ENCODE assay signal across 9 mouse cellular contexts in genomic region chr2:28538817-28539128, GRCm38 (mm10). TPM values are rescaled to one million over a fixed set of nuclear protein-coding genes. Genes with fewer than 3 reads are reported as not detected.
DNase-seq lines count a peak whose midpoint lies in the region; ATAC-seq and TF ChIP-seq lines count a peak whose summit lies in the region.
"Had no signal": no experiment of that assay in that cellular context is flagged by ENCODE, and none has a peak within 500 bp of the region (broad histone marks: within the 10 kb centered on the region; RNA-seq: fewer than 3 reads in every experiment).

No protein-coding gene starts in this region.

- intact Hi-C loops in left cerebral cortex, adult 2 months (cut with DNase I) = no loop called here

- no peak for ATAC-seq in hindbrain, embryonic 16.5 days

- H3K27me3 ChIP-seq in hindbrain, embryonic 16.5 days (replicated peaks; ENCODE audit: control insufficient read depth, insufficient read depth, low read length) = no peaks in the 10 kb centered on the region

- H3K4me3 ChIP-seq in left cerebral cortex, adult 2 months = no peak overlapping the region
- no peak overlapping the region for H3K4me3 ChIP-seq in hindbrain, embryonic 16.5 days (ENCODE audit: low read length)
- no peak overlapping the region for H3K4me3 ChIP-seq in olfactory bulb, adult 2 months (ENCODE audit: insufficient read depth, low read depth, low read length)

- H3K9ac ChIP-seq in hindbrain, embryonic 16.5 days (ENCODE audit: low read depth, low read length) = peak overlapping the region; percentile 16

- H3K9me3 ChIP-seq in hindbrain, embryonic 16.5 days (ENCODE audit: control insufficient read depth, low read length) = no peaks in the 10 kb centered on the region

- peaks cover 72% of the 10 kb centered on the region for H3K4me1 ChIP-seq in hindbrain, embryonic 16.5 days (ENCODE audit: control insufficient read depth, insufficient read depth, low read depth, low read length)
- H3K4me1 ChIP-seq in olfactory bulb, adult 2 months (ENCODE audit: control insufficient read depth, insufficient read depth, low read length) = peaks cover 72% of the 10 kb centered on the region

- 40% methylated on average over 1 of the region's 1 CpGs for WGBS in hindbrain, embryonic 16.5 days
- 30% methylated on average over 1 of the region's 1 CpGs for WGBS in olfactory bulb, adult 2 months

- H3K27ac ChIP-seq in left cerebral cortex, adult 2 months = peak overlapping the region; percentile 61
- H3K27ac ChIP-seq in hindbrain, embryonic 16.5 days (ENCODE audit: low read depth, low read length) = peak overlapping the region; percentile 86
- peak overlapping the region; percentile 55; the same call in 1 of the 2 replicates for H3K27ac ChIP-seq in olfactory bulb, adult 2 months (ENCODE audit: insufficient read depth, low read depth, low read length)

- H3K4me2 ChIP-seq in hindbrain, embryonic 16.5 days (ENCODE audit: low read length) = no peak overlapping the region

- no peak for TF ChIP-seq POLR2A in olfactory bulb, adult 2 months (IDR thresholded peaks at IDR 0.05; ENCODE audit: insufficient read depth, low read depth, low read length)

- no peak for TF ChIP-seq CTCF in left cerebral cortex, adult 2 months (IDR thresholded peaks at IDR 0.05)
- no peak for TF ChIP-seq CTCF in olfactory bulb, adult 2 months (IDR thresholded peaks at IDR 0.05; ENCODE audit: insufficient read depth, low read depth, low read length)

- DNase-seq in left cerebral cortex, adult 2 months (ENCODE audit: extremely low spot score in 1 of 2, low spot score in 2 of 2) = no peak
- no peak for DNase-seq in left cerebral cortex, adult 11 months (ENCODE audit: low spot score)
- DNase-seq in cerebellum, postnatal 25 days = peak; percentile 59 to 70
- DNase-seq in adrenal gland, postnatal 14 days = no peak
- no peak for DNase-seq in thymus, postnatal 10 days (ENCODE audit: low spot score in 2 of 2)
- DNase-seq in layer of hippocampus, adult 9-10 months (ENCODE audit: low spot score) = no peak

- peaks cover 19% of the 10 kb centered on the region for H3K36me3 ChIP-seq in hindbrain, embryonic 16.5 days (ENCODE audit: control insufficient read depth, insufficient read depth, low read length)

RNA-seq across cellular contexts. Expression of gene Cel, which starts 24.4 kb away (rescaled TPM):
- not detected for total RNA-seq in left cerebral cortex, adult 2 months (2021)
- not detected in 2 replicates for polyA plus RNA-seq in hindbrain, embryonic 16.5 days (2015; fragmentation: Nextera tagmentation; extraction: Ambion mirVana)
- not detected in 2 replicates for polyA plus RNA-seq in olfactory bulb, adult 2 months (2012; ENCODE audit: insufficient read depth, insufficient read length, low replicate concordance, missing spikeins)
- 0.15 TPM in 1 of 2 replicates, not detected in the other for total RNA-seq in adrenal gland, postnatal 14 days (2021)
- total RNA-seq: hematopoietic stem cell, adult 5-6 weeks had no signal

RNA-seq across cellular contexts. Expression of gene Ralgds, which starts 25.8 kb away (rescaled TPM):
- 10 to 100 TPM; 81.1 to 92.6 TPM for total RNA-seq in left cerebral cortex, adult 2 months (2021)
- polyA plus RNA-seq in hindbrain, embryonic 16.5 days (2015; fragmentation: Nextera tagmentation; extraction: Ambion mirVana) = 75.0 and 84.9 TPM in 2 replicates
- not detected in 2 replicates for polyA plus RNA-seq in olfactory bulb, adult 2 months (2012; ENCODE audit: insufficient read depth, insufficient read length, low replicate concordance, missing spikeins)
- total RNA-seq in adrenal gland, postnatal 14 days (2021) = 27.0 and 35.9 TPM in 2 replicates

RNA-seq across cellular contexts. Expression of gene Gm10134, which starts 32.9 kb away (rescaled TPM):
- total RNA-seq in left cerebral cortex, adult 2 months (2021) = 1 to 10 TPM in 1 of 2 experiments, not detected in 1; 1.9 TPM
- polyA plus RNA-seq in hindbrain, embryonic 16.5 days (2015; fragmentation: Nextera tagmentation; extraction: Ambion mirVana) = 2.5 and 2.6 TPM in 2 replicates
- polyA plus RNA-seq in olfactory bulb, adult 2 months (2012; ENCODE audit: insufficient read depth, insufficient read length, low replicate concordance, missing spikeins) = not detected in 2 replicates
- 1.1 and 3.2 TPM in 2 replicates for total RNA-seq in adrenal gland, postnatal 14 days (2021)
- total RNA-seq: hematopoietic stem cell, adult 5-6 weeks had no signal

RNA-seq across cellular contexts. Expression of gene Gbgt1, which starts 42.1 kb away (rescaled TPM):
- 1 to 10 TPM; 1.8 to 2.9 TPM for total RNA-seq in left cerebral cortex, adult 2 months (2021)
- polyA plus RNA-seq in hindbrain, embryonic 16.5 days (2015; fragmentation: Nextera tagmentation; extraction: Ambion mirVana) = 1.7 and 2.0 TPM in 2 replicates
- not detected in 2 replicates for polyA plus RNA-seq in olfactory bulb, adult 2 months (2012; ENCODE audit: insufficient read depth, insufficient read length, low replicate concordance, missing spikeins)
- total RNA-seq in adrenal gland, postnatal 14 days (2021) = 3.3 and 5.1 TPM in 2 replicates
- total RNA-seq: hematopoietic stem cell, adult 5-6 weeks had no signal

RNA-seq across cellular contexts. Expression of gene Gtf3c5, which starts 44.8 kb away (rescaled TPM):
- 10 to 100 TPM; 18.3 TPM for total RNA-seq in left cerebral cortex, adult 2 months (2021)
- 39.5 and 44.1 TPM in 2 replicates for polyA plus RNA-seq in hindbrain, embryonic 16.5 days (2015; fragmentation: Nextera tagmentation; extraction: Ambion mirVana)
- not detected in 2 replicates for polyA plus RNA-seq in olfactory bulb, adult 2 months (2012; ENCODE audit: insufficient read depth, insufficient read length, low replicate concordance, missing spikeins)
- 18.7 and 18.9 TPM in 2 replicates for total RNA-seq in adrenal gland, postnatal 14 days (2021)

Comparison
In these comparisons a context has a peak if more than half of its experiments do, and no peak if none do; other contexts are left out.
1. DNase-seq: peak in cerebellum, postnatal 25 days (2 of 2); none in left cerebral cortex, adult 2 months (0 of 2), left cerebral cortex, adult 11 months (single experiment), adrenal gland, postnatal 14 days (single experiment), thymus, postnatal 10 days (0 of 2) and layer of hippocampus, adult 9-10 months (single experiment).
2. Peak in every context shown above with its lines, with median percentiles within 50 percentile points of each other: H3K27ac ChIP-seq.